Mouse (Mus musculus): ENCODE results near the gene Slc20a1. TPM values are rescaled to one million over a fixed set of nuclear protein-coding genes. Genes with fewer than 3 reads are reported as not detected.

Gene Slc20a1
- 10 to 100 TPM; 51.0 to 82.5 TPM for polyA plus RNA-seq (2017; shearing (Covaris generic))

GRCm38 (mm10) chr2:129198436-129199327 is at the start of gene Slc20a1:
Gene Slc20a1 (plus strand): TSS chr2:129198764.

Other genes starting within 250 kb of the Slc20a1 start
- gene Zc3h6, start 231.4 kb upstream of the Slc20a1 start, polyA plus RNA-seq (2017; shearing (Covaris generic)), result 1 to 10 TPM; 9.3 to 9.5 TPM
- 1 to 10 TPM; 5.6 to 5.7 TPM for gene Gm10762, start 231.0 kb upstream of the Slc20a1 start, polyA plus RNA-seq (2017; shearing (Covaris generic))
- under 1 TPM; 0.09 to 0.27 TPM for gene Vinac1, start 150.6 kb upstream of the Slc20a1 start, polyA plus RNA-seq (2017; shearing (Covaris generic))
- gene Ttl, start 132.8 kb upstream of the Slc20a1 start, polyA plus RNA-seq (2017; shearing (Covaris generic)), result 1 to 10 TPM; 2.6 to 5.0 TPM
- 10 to 100 TPM; 25.7 to 38.0 TPM for gene Polr1b, start 97.8 kb upstream of the Slc20a1 start, polyA plus RNA-seq (2017; shearing (Covaris generic))
- gene Chchd5, start 69.1 kb upstream of the Slc20a1 start, polyA plus RNA-seq (2017; shearing (Covaris generic)), result 10 to 100 TPM; 20.8 to 23.8 TPM
- gene Ckap2l, start 98.4 kb downstream of the Slc20a1 start, polyA plus RNA-seq (2017; shearing (Covaris generic)), result 1 to 10 TPM; 1.8 to 4.3 TPM
- under 1 TPM in 1 of 2 experiments, not detected in 1; 0.17 TPM for gene Il1a, start 111.2 kb downstream of the Slc20a1 start, polyA plus RNA-seq (2017; shearing (Covaris generic))
- not detected for gene Il1b, start 172.4 kb downstream of the Slc20a1 start, polyA plus RNA-seq (2017; shearing (Covaris generic))